Mouse (Mus musculus) bone marrow, adult 2 months (tissue): ENCODE measurements at regions not wholly inside any gene's neighbourhood (a gene's known extent, or its start where the extent isn't known, plus 50 kb on each side); places are given as distances from the start of the nearest gene placed in this dataset.

Experiments
- CTCF ChIP-seq: fragments of 200-500 bp; IDR thresholded peaks from 2 replicates; pipeline ENCODE4 v1.5.1; 2011; ENCODE audit warnings: low read length, control low read depth; ENCODE audit not compliant: control insufficient read depth, insufficient read depth
- POLR2A ChIP-seq: fragments of 200-500 bp; IDR thresholded peaks from 2 replicates; pipeline ENCODE4 v1.6.1; 2011; ENCODE audit warnings: low read depth, mild to moderate bottlenecking, control low read depth, low read length, borderline replicate concordance; ENCODE audit not compliant: control insufficient read depth

DNA sequence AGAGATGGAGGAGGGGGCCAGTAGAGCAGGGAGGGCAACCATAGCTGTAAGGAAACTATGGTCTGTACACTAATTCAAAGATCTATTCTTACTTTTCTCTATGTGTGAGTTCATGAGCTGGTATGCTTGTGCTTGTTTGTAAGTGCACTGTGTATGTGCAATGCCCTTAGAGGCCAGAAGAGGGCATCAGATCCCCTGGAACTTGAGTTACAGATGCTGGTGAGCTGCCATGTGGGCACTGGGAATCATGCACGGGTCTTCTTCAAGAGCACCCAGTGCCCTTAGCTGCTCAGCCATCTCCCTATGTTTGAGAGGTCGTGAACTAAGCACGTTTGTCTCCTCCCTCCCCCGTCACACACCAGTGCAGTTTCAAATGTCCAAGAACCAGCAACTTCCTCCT, 68.9 kb downstream of the Tbx3 start:
- TF ChIP-seq POLR2A (no peak), CTCF (peak; percentile 15; the same call in 1 of the 2 replicates)
